Mouse (Mus musculus) cerebellum, adult 8-10 months (tissue): ENCODE measurements around the gene Zfp704.

ENCODE experiments used
- DNase-seq: peaks from one replicate; pipeline ENCODE4 v3.0.0; 2022

Zfp704 gene

DNA sequence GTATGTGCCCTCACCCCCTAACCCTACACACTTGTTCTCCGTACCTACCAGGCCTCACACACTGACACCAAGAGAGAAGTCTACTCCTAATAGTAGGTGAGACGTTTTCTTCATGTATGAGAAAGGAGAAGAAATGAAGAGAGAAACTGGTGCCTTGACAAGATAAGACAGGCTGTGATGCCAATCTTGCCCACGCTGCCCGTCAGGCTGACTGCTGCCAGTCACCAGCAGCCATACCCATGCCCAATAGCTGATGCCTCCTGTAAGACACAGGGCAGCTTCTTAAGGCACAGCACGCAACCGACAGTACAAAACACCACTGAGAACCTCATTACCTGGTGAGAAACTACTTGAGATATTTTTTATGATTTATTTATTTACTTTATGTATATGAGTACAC is 55.0 kb downstream of the Zfp704 start:
- no peak for DNase-seq

DNA sequence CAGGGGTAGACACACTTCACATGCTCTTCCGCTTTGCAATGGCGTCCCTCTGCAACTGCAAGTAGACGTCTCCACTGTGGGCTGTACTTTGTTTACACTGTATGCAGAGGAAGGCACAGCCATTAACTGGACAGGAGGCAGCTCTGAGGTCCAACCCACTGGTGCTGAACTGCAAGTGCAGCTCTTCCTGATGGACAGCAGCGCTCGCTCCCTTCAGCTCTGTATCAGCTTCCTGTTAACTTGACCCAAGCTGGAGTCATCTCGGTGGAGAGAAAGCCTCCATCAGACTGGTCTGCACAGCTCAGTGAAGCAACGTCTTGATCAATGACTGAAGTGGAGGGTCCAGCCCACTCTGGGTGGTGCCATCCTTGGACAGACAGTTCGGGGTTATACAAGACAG is 57.6 kb downstream of the Zfp704 start:
- no peak for DNase-seq

DNA sequence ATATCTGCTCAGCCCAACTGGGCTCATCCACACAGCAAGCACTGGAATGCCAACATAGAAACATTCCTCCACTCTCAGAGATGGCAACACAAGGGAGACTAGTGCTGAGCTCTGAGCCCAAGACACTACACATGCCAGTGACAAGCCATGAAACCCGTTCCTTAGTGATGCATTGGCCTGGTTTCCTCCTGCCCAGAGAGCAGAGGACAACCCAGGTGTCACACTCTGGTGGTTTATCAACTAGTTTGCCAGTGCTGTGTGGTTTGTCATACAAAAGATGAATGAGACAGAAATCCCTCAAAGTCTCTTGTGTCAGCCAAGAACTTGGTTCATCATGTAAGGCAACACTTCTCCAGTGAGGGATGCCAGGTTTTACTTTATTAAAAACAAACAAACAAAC is 59.0 kb downstream of the Zfp704 start:
- no peak for DNase-seq

- no peak for DNase-seq
Measured at GRCm38 (mm10) chr3:9549815-9550214, 60.1 kb downstream of the Zfp704 start.

- DNase-seq, result no peak
Measured at GRCm38 (mm10) chr3:9548188-9548587, 61.7 kb downstream of the Zfp704 start.

- no peak for DNase-seq
Measured at GRCm38 (mm10) chr3:9546882-9547620, 62.8 kb downstream of the Zfp704 start.

- no peak for DNase-seq
Measured at GRCm38 (mm10) chr3:9544421-9544820, 65.5 kb downstream of the Zfp704 start.

GRCm38 (mm10) chr3:9543916-9544315 is 66.0 kb downstream of the Zfp704 start:
- DNase-seq, result no peak

GRCm38 (mm10) chr3:9543463-9543862 is 66.4 kb downstream of the Zfp704 start:
- no peak for DNase-seq

GRCm38 (mm10) chr3:9541561-9541960 is 68.3 kb downstream of the Zfp704 start:
- DNase-seq, result no peak

DNA sequence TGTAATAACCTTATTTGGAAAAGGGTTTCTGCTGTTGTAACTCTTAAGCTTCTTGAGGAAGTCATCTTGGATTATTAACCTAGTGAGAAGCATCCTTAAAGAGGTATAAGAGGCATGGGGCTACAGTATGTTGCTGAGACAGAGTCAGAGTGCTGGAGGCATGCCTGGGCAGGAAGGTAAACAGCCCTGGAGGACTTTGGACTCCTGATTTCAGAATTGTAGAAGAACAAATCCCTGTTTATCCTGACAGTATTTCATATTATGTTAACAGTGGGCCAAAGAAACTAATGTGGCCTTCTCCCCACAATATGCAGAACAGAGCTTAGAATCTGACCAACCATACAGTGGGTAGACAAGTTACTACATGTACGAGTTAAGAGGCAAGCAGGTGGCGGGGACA is 71.4 kb downstream of the Zfp704 start:
- no peak for DNase-seq

- no peak for DNase-seq
Measured at GRCm38 (mm10) chr3:9537889-9538288, 72.0 kb downstream of the Zfp704 start.

DNA sequence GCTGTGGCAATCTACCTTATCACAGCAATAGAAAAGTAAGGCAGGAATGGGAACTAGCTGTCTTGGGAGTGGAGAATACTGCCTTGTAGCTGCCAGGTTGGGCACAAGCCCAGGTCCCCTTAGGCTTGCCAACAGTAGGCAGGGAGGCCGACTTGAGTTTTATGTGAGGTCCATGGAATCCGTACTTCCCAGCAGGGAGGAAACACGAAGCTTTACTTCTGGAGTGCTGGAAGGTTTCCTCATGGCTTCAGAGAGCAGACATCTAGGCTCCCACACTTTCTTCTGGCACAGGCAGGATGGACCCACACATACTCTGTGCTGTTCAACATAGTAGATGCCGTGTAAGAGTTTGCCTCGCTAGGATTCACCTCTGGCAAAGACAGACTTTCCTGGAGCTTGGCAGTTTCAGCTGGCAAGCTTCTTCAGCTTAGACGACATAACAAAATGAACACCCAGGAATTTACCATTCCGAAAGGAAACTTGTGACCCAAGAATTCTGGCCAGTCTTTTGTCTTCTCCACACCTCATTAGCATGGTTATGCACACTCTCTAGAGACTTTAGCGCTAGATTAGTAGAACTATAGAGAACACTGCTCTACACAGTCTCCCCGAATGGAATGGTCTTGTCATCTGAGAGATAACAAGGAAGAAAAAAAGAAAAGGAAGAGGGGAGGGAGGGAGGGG is 79.6 kb downstream of the Zfp704 start:
- DNase-seq, result peak; percentile 23

- no peak for DNase-seq
Measured at GRCm38 (mm10) chr3:9524429-9524828, 85.5 kb downstream of the Zfp704 start.

DNA sequence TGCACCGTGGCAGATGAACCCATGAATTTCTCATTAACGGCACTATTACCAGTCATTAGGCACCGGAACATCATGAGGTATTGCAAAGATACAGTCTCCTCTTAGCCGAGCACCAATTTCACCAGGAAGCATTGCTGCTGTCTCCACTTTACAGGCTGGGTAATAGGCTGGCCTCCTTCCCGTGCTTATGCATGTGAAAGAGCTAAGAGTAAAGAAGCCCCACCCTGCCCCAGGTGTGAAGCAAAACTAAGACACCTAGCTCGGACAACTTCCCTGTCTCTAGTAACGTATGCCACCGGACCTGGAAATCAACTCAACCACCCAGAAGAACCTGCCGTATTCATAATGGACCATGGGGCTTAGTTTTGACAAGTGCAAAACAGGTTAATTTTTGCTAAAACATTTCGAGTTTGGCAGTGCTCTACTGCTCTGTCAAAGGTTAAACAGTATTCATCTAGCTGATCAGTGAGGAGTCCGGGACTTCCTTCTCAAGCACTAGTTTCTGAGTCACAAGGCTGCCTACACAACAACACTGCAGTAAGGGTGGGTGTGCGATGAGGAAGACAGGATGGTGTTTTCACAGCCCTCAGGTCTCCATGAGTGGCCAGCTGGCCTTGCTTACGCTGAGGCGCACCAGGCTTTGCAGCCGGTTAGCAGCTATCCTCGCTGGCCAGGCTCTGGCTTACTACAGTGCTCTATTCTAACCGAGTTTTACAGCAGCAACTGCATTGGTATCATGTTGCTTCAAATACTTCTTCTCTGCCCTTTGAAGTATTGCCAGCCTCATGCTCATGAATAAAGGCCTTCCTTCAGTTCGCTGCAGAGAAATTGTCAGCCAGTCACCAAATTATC is 86.6 kb downstream of the Zfp704 start:
- no peak for DNase-seq

- DNase-seq, result no peak
Measured at GRCm38 (mm10) chr3:9522009-9522408, 87.9 kb downstream of the Zfp704 start.

DNA sequence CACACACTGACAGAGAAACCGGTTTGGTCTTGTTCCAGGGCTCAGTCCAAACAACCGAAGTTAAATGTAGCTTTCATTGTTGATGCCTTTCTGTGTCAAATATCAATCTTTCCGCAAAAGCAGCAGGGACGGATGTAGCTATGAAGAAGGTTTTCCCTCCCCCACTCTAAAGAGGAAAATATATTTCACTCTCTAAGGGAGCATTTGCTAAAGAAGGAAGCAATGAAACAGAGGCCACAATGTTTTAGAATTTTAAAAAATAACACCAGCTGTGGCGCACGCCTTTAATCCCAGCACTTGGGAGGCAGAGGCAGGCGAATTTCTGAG is 89.2 kb downstream of the Zfp704 start:
- DNase-seq, result no peak

- DNase-seq, result peak; percentile 74
Measured at GRCm38 (mm10) chr3:9520051-9520727, 89.7 kb downstream of the Zfp704 start.

DNA sequence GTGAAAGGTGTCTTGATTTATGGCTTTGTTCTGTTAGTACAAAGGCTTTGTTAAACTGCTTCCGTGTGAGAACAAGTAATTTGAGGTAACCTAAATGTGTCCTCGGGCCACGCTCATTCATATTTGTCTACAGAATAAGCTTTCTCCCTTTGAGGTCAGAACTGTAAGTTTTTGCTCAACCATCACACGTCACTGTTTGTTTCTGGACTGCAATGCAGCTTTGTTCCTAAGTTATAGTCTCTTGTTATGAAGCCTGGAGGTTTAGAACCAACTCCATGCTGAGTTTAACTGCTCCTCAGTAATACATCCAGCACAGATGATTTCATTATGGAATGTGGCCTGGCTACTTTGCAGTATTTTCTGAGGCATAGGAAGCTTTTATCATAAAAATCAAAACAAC is 90.4 kb downstream of the Zfp704 start:
- no peak for DNase-seq

DNA sequence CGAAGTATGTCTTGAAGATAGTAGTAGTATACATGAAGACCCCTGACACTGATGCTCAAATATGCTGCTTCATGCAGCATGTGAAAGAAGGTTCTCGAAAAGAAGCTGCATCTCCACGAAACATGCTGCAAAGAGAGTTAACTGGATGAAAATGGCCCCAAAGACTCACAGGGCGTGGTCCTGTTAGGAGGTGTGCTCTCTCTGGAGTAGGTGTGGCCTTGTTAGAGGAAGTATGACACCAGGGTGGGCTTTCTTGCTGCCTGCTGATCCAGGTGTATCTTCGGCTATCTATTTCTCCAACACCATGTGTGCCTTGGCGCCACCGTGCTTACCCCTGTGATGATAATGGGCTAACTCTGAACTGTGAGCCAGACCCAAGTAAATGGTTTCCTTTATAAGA is 90.9 kb downstream of the Zfp704 start:
- DNase-seq, result no peak

GRCm38 (mm10) chr3:9516119-9516855 is 93.6 kb downstream of the Zfp704 start:
- DNase-seq, result no peak

GRCm38 (mm10) chr3:9515527-9515926 is 94.4 kb downstream of the Zfp704 start:
- DNase-seq, result no peak

- no peak for DNase-seq
Measured at GRCm38 (mm10) chr3:9513703-9514110, 96.2 kb downstream of the Zfp704 start.
